Mouse (Mus musculus): Measurements from ENCODE around the gene Eif4g2. TPM values are rescaled to one million over a fixed set of nuclear protein-coding genes. Genes with fewer than 3 reads are reported as not detected.
A peak's percentile ranks its signal among the peaks of the same experiment; 100 is the strongest.

Eif4g2 gene
- total RNA-seq, 2 experiments from 2014 or later = 857 to 878 TPM

GRCm38 (mm10) chr7:111072410-111072809, 10.4 kb downstream of the Eif4g2 start:
- DNase-seq (ENCODE audit: low spot score in 2 of 2) = no peak

GRCm38 (mm10) chr7:111070167-111070496, 12.7 kb downstream of the Eif4g2 start:
- DNase-seq (ENCODE audit: low spot score in 2 of 2) = no peak

DNA sequence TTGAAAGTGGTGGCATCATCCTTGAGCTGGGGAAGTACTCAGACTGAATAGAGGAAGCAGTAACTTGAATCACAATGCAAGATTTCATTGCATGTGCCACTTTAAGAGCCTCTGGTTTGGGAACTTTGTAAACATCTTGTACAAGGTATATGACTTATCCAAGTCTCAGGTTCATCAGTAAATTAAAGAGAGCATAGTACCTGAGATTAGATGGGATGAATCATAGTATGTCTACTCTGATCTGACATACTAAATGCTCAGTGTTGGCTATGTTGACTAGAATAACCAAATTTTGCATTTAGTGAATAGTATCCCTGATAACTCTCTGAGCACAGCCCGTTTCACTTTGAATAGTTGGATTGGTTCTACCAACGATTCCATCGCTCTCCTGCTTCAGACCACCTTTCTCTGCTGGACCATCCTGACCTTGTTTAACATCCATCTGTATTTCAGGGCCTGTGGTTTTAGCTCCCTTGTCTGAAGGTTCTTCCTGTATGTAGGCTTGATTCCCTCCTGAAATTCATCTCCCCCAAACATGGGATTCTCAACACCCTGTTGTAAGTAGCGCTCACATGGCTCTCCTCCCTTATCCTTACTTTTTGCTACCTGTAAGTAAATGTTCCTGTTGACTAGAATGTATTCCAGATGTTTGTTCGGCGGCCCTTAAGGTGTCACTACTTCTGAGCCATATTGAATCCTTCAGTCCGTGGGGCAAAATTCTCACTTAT, 13.2 kb downstream of the Eif4g2 start:
- no peak for DNase-seq (ENCODE audit: low spot score in 2 of 2)

DNA sequence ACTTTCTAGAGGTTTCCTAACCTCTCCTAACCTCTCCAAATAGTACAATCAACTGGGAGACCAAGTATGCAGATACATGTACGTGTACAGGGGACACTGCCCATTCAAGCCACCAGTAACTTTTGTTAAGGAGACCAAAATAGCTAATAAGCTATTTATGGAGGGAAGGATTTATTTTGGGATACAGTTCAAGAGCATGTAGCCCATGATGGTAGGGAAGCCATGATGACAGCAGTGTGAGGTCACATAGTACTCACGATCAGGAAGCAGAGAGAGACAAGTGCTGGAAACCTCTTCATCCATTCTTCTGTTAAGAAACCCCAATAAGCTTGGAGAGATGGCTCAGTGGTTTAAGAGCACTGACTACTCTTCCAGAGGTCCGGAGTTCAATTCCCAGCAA, 14.6 kb downstream of the Eif4g2 start:
- DNase-seq (ENCODE audit: low spot score in 2 of 2) = no peak

GRCm38 (mm10) chr7:111062971-111063370, 19.9 kb downstream of the Eif4g2 start:
- DNase-seq (ENCODE audit: low spot score in 2 of 2) = no peak

DNA sequence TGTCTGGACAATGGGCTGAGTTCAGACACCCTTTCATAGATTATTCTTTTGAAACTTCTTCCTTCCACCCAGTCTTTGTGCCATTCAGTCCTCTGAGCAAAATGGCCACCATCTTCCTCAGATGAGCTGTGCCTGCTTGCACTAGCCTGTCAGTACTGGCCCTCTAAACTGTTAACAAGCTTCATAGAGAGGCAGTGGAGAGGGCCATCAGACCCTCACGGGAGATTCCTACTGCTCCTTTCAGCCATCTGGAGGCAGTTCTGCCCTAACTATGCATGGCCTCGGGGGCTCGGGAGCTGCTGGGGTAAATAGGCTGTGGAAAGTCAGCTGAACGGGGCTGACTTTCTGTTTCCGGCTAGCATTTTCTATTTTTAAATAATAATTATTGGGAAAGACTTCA, 23.3 kb downstream of the Eif4g2 start:
- no peak for DNase-seq (ENCODE audit: low spot score in 2 of 2)

DNA sequence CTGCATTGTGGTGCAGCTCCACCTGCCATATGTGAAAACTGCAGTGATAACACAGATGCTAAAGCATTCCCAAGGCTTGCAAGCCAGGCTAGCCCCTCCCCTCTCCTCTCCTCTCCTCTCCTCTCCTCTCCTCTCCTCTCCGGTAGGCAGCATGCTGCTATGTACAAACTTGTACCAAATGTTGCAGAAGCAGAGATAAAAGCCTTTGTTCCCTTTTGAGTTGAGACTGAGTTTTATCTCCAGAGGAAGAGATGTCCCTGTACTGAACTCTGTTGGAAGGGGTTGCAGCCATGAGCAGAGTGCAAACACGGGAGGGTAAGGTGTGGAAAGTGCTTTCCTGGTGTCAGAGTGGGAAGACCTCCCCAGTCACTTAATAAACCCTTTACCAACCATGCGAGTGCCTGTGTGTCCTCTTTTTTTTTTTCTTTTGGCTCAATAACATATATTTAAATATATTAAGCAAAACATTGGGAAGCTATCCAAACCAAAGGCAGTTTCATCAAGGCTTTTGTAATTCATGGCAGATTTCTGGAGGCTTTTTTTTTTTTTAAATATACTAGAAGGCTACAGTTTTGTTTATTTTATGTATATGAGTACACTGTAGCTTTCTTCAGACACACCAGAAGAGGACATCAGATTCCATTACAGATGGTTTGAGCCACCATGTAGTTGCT, 26.7 kb downstream of the Eif4g2 start:
- no peak for DNase-seq (ENCODE audit: low spot score in 2 of 2)

GRCm38 (mm10) chr7:111055221-111055620, 27.6 kb downstream of the Eif4g2 start:
- DNase-seq (ENCODE audit: low spot score in 2 of 2) = no peak

DNA sequence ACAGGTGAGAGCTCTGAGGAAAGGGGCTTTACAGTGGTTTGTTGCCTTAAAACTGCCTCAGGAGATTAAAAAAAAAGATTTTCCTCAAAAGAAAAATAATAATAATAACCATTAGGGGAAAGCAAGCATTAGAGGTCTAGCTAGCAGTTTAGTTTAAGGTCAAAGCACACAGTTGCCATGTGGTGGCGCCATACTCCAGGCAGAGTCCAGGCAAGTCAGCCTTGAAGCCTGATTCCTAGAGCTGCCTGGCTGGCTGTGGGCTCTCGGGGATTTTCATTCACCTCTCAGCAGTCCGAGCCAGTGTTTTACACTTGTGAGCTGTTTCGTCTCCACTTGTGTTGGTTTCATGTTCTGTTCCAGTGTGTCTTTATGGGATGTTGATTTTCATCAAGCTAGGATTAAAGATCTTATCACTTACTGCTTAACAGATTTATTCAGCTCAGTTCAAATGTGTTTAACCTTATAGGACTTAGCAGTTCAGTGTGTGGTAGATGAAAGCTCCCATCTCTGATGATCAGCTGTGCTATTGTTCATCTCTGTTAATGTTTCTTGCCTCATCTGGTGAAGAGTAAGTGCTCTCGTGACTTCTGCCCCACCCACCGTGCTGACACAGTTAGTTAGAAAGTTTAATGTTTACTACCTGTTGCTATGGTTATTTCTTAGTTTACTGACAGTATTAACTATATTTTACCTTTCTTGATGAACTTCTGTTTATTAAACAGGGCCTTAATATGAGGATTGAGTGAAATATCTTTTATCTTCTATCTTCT, 33.0 kb downstream of the Eif4g2 start:
- peak in 1 of 2 experiments; percentile 52 for DNase-seq (ENCODE audit: low spot score in 2 of 2)

DNA sequence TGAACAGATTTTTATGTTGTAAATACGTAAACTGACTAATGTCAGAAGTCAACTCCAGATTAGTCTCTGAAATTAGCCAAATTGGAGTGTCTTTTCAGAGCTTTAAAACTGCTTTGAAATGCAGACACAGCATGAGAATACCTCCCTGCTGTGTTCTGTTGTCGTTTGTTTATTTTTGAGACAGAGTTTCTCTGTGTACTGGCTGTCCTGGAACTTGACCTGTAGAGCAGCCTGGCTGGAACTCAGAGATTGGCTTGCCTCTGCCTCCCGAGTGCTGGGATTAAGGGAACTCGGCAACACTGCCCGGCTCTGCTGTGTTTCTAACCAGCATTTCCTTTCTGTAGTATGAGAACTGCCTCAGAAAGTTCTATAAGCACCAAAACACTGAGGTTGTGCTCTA, 33.9 kb downstream of the Eif4g2 start:
- no peak for DNase-seq (ENCODE audit: low spot score in 2 of 2)

- no peak for DNase-seq (ENCODE audit: low spot score in 2 of 2)
Observed at GRCm38 (mm10) chr7:111029046-111029553, 53.7 kb downstream of the Eif4g2 start.

DNA sequence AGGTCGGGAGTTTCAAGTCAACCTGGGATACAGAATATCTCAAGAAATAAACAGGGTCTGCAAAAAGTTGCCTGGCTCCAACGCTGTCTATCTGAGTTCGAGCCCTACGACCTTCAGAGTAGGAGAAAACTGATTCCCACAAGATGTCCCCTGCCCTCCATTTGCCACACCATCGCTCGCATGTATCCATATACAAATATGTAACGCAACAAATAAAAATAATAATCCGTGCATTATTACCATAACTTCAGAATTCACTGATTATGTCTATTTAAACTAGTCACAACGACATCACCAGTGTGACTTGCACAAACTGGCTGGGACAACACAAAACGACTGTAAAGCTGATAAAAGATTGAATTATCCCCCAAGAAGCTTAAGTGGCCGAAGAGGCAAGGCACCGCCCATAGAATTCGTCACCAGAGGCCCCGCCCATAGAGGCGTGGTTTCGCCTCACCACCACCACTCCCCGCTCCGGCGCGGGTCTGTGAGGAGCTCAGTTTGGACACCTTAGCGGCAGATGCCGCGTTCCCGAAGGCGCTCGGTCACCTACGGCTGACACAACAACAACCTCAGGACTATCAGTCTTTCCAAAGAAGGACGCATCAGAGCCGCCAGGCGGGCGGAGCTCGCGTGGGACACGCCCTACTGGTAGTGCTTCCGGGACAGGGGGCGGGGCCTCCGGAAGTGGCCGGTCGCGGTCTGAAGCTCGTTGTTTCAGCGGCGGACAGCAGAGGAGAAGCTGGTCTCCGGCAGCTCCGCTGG, 54.4 kb downstream of the Eif4g2 start, which contains the start of gene Ctr9:
Gene Ctr9 (plus strand): TSS at position 671 of the 765 bp plus-strand sequence.
- peak; percentile 94 to 98 for DNase-seq (ENCODE audit: low spot score in 2 of 2)

- no peak for DNase-seq (ENCODE audit: low spot score in 2 of 2)
Observed at GRCm38 (mm10) chr7:111024912-111025311, 57.9 kb downstream of the Eif4g2 start.

DNA sequence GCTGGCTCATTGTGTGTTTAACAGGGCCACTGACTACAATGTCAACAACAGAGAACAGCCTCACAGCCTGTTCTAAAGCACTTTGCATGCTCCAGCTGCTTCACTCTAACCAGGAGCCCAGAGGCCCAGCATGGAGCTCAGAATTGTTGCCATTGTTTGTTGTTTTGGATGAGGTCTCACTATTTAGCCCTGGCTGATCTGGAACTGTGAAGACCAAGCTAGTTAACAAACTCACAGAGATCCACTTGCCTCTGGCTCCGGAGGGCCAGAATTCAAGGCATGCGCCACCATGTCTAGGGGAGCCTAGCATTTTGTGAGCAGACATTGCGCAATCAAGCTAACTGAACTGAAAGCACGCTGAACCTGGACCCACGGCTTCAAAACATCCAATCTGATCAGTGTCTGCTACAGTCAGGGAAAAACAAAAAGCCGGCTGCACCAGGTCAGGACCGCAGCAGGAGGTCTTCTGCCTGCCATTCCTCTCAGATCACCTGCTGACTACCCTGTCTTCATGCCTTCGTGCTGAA, 58.7 kb downstream of the Eif4g2 start:
- peak in 1 of 2 experiments; percentile 28 for DNase-seq (ENCODE audit: low spot score in 2 of 2)

DNA sequence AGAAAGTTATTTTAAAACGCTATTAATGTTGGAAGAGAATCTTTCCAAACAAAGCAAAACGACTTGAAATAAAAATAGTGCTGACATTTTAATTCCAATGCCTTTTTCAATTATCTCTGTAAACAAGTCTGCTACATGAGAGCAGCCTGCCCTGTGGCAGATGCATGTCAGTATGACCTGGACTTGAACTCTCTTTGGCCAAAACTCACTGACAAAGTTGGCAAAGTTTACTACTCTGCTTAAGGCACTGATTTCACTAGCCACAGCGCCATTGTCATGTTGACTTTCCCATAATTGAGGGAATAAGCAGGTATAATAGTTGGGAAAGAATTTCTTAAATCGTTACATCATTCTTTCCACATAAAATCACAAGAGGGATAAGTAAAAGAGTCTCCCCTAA, 62.0 kb downstream of the Eif4g2 start:
- DNase-seq (ENCODE audit: low spot score in 2 of 2) = no peak

Other genes starting within 250 kb of the Eif4g2 start
- gene Rnf141, start 238.6 kb downstream of the Eif4g2 start, total RNA-seq (2021) = 10 to 100 TPM; 80.5 to 82.7 TPM
- gene Lyve1, start 219.8 kb downstream of the Eif4g2 start, total RNA-seq (2021) = 1 to 10 TPM; 2.5 to 3.5 TPM
- 1 to 10 TPM; 1.5 to 2.3 TPM for gene Mrvi1, start 100.6 kb downstream of the Eif4g2 start, total RNA-seq (2021)
- 10 to 100 TPM; 51.6 to 55.8 TPM for gene Ctr9, start 54.1 kb downstream of the Eif4g2 start, total RNA-seq (2021)

Data from layer of hippocampus, postnatal 14 days (tissue).